Mouse (Mus musculus) heart, embryonic 12.5 days (tissue): ENCODE data around the gene Mrgprg. TPM values are rescaled to one million over a fixed set of nuclear protein-coding genes. Genes with fewer than 3 reads are reported as not detected.

Source experiments
- ATAC-seq: fragments of 200-750 bp; cut with Nextera tagmentation; 2 replicates; pipeline ENCODE4 v1.8.0; 2017; ENCODE audit warnings: moderate TSS enrichment, moderate library complexity; ENCODE audit not compliant: insufficient number of reproducible peaks, low FRiP score
- H3K27ac ChIP-seq: fragments of 300-500 bp; sonication (generic); 2 replicates; pipeline ENCODE4 v1.5.1; 2016; ENCODE audit warnings: mild to moderate bottlenecking, moderate library complexity; ENCODE audit not compliant: poor library complexity, severe bottlenecking
- H3K27me3 ChIP-seq: fragments of 300-500 bp; sonication (generic); replicated peaks from 2 replicates; pipeline ENCODE4 v1.6.1; 2016; ENCODE audit warnings: mild to moderate bottlenecking, moderate library complexity
- H3K36me3 ChIP-seq: fragments of 300-500 bp; sonication (generic); 2 replicates; pipeline ENCODE4 v1.6.1; 2016; ENCODE audit warnings: mild to moderate bottlenecking, moderate library complexity
- H3K4me1 ChIP-seq: fragments of 300-500 bp; sonication (generic); replicated peaks from 2 replicates; pipeline ENCODE4 v1.6.1; 2016; ENCODE audit warnings: mild to moderate bottlenecking
- H3K4me2 ChIP-seq: fragments of 300-500 bp; sonication (generic); 2 replicates; pipeline ENCODE4 v1.6.1; 2016; ENCODE audit warnings: mild to moderate bottlenecking, moderate library complexity
- H3K4me3 ChIP-seq: fragments of 300-500 bp; sonication (generic); 2 replicates; pipeline ENCODE4 v1.5.1; 2016; ENCODE audit warnings: mild to moderate bottlenecking
- H3K9ac ChIP-seq: fragments of 300-500 bp; sonication (generic); 2 replicates; pipeline ENCODE4 v1.6.1; 2016; ENCODE audit warnings: mild to moderate bottlenecking, moderate library complexity
- H3K9me3 ChIP-seq: fragments of 300-500 bp; sonication (generic); replicated peaks from 2 replicates; pipeline ENCODE4 v1.6.1; 2016; ENCODE audit warnings: mild to moderate bottlenecking, moderate library complexity
- WGBS: fragments of 180-500 bp; shearing (Covaris S2); methylation state at CpG from one replicate; pipeline ENCODE4 v1.1.7; 2016; 5-methylcytosine and 5-hydroxymethylcytosine counted together
- polyA plus RNA-seq: library from polyadenylated mRNA; unstranded; fragments of >200 nt; fragmentation: Nextera tagmentation; extraction: Ambion mirVana; gene quantifications from 2 replicates; pipeline ENCODE4 v1.2.1, GENCODE M21; 2016

The Mrgprg gene
- polyA plus RNA-seq, 1 experiment from 2014 or later = not detected

GRCm38 (mm10) chr7:143777375-143777774 lies 10.6 kb upstream of the Mrgprg start:
- Histone ChIP-seq H3K9me3 (no peaks in the 10 kb centered on the region), H3K27ac (no peak overlapping the region)
- no peak for ATAC-seq

DNA sequence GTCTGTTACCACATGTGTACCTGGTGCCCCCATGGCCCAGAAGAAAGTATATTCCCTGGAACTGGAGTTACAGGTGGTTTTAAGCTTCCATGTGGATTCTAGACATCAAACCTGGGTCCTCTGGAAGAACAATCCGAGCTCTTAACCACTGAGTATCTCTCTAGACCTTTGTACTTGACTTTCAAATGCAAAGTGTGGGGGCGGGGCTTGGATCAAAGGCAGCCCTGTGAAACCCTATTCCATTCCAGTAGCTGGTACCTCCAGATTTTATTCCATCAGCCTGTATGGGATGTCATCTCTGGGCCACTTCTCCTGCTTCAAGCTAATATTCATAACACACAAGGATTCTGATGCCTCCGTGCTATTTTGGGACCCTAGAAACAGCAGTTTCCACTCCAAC lies 9.3 kb upstream of the Mrgprg start:
- Histone ChIP-seq H3K27me3 (peaks cover 13% of the 10 kb centered on the region), H3K27ac (no peak overlapping the region), H3K36me3 (peaks cover 9% of the 10 kb centered on the region), H3K9me3 (no peaks in the 10 kb centered on the region), H3K9ac (no peak overlapping the region), H3K4me3 (no peak overlapping the region), H3K4me2 (no peak overlapping the region), H3K4me1 (peaks cover 10% of the 10 kb centered on the region)
- no peak for ATAC-seq
- 33% methylated on average over 3 of the region's 3 CpGs for WGBS

More at GRCm38 (mm10) chr7:143777375-143777774, 10.6 kb upstream of the Mrgprg start:
- WGBS = 15% methylated on average over 2 of the region's 2 CpGs
- Histone ChIP-seq H3K27me3 (peaks cover 14% of the 10 kb centered on the region), H3K36me3 (peaks cover 9% of the 10 kb centered on the region), H3K9ac (no peak overlapping the region), H3K4me2 (no peak overlapping the region), H3K4me3 (no peak overlapping the region), H3K4me1 (peaks cover 10% of the 10 kb centered on the region)

DNA sequence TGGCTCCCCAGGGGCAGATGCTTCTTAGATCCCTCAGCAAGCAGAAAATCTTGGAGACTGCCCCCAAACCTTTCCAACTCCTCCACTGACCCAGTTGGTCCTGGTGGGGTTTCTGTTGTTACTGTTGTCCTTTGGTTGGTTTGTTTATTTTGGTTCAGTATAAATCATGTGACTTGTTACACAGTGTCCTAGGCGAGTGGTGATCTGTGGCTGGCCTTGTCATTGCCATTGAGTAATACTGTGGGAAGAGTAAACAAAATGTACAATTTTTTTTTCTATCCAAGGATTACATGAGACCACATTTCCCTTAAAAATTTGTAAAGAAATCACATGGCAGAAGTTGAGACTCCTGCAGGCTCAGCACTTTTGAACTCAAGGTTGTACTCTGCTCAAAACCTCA lies 2.7 kb upstream of the Mrgprg start:
- ATAC-seq = no peak
- Histone ChIP-seq H3K36me3 (no peaks in the 10 kb centered on the region), H3K9me3 (no peaks in the 10 kb centered on the region), H3K9ac (no peak overlapping the region), H3K27me3 (peaks cover 40% of the 10 kb centered on the region), H3K4me3 (no peak overlapping the region), H3K27ac (no peak overlapping the region), H3K4me1 (no peaks in the 10 kb centered on the region), H3K4me2 (no peak overlapping the region)
- WGBS = 50% methylated on average over 1 of the region's 1 CpGs

DNA sequence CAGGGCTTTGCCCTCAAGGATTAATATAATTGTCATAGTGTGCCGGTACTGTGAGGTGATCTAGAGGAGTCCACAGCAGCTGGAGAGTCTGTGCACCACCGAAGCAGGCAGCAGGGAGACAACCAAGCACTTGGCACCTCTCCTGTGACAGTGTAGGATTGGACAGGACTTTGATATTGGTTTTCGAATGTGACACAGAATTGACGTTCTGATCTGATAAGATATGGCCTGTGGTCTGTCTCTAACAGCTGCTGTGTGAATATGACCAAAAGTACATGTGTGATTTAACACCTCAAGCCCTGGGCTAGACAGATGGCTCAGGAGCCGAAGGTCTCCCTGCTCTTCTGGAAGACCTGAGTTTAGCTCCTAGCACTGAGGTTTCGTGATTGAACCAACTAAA lies 1.5 kb upstream of the Mrgprg start:
- ATAC-seq = no peak
- Histone ChIP-seq H3K4me1 (no peaks in the 10 kb centered on the region), H3K36me3 (no peaks in the 10 kb centered on the region), H3K4me3 (no peak overlapping the region), H3K9ac (no peak overlapping the region), H3K27ac (no peak overlapping the region), H3K4me2 (no peak overlapping the region), H3K27me3 (peaks cover 45% of the 10 kb centered on the region), H3K9me3 (no peaks in the 10 kb centered on the region)
- WGBS = 59% methylated on average over 6 of the region's 6 CpGs

DNA sequence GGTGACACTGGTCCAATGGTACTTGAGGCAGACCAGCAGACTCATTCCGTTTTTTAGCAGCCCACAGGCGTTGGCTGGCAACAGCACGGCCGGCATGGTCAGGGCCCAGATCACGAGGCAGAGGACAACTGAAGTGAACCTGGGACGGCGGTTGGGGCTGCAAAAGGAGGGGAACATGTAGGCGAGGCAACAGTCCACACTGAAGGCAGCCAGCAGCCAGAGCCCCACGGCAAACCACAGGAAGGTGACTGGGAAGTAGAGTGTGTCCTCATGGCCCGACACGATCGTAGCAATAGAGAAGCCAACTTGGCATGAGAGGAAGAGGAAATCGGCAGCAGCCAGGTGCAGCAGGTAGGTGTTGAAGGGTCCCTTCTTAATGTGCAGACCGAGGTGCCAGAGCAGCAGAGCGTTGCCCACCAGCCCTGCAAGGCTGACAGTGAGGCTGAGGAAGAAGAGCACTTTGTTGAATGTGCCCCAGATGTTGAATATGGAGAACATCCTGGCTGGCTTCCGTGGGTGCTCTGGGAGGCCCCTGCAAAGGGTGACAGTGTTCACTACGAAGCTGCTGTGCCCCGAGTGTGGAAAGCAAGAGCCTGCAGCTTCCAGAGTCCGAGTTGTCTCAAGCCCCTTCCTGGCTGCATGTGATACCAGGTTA lies 1.8 kb downstream of the Mrgprg start:
- 71% methylated on average over 19 of the region's 19 CpGs for WGBS
- peaks cover 54% of the 10 kb centered on the region for H3K27me3 ChIP-seq
- H3K4me3 ChIP-seq = no peak overlapping the region
- no peak overlapping the region for H3K4me2 ChIP-seq
- H3K9me3 ChIP-seq = no peaks in the 10 kb centered on the region
- ATAC-seq = no peak
- no peak overlapping the region for H3K27ac ChIP-seq
- no peaks in the 10 kb centered on the region for H3K36me3 ChIP-seq
- no peak overlapping the region for H3K9ac ChIP-seq
- no peaks in the 10 kb centered on the region for H3K4me1 ChIP-seq

- Histone ChIP-seq H3K27me3 (peaks cover 54% of the 10 kb centered on the region), H3K27ac (no peak overlapping the region), H3K36me3 (no peaks in the 10 kb centered on the region), H3K4me1 (no peaks in the 10 kb centered on the region), H3K9me3 (no peaks in the 10 kb centered on the region), H3K4me2 (no peak overlapping the region), H3K4me3 (no peak overlapping the region), H3K9ac (no peak overlapping the region)
- WGBS = 14% methylated on average over 3 of the region's 3 CpGs
- no peak for ATAC-seq
Observed at GRCm38 (mm10) chr7:143763794-143764193, 3.0 kb downstream of the Mrgprg start.

- H3K9me3 ChIP-seq = no peaks in the 10 kb centered on the region
- WGBS = 59% methylated on average over 3 of the region's 3 CpGs
- peaks cover 51% of the 10 kb centered on the region for H3K27me3 ChIP-seq
- peaks cover 15% of the 10 kb centered on the region for H3K4me1 ChIP-seq
- ATAC-seq = no peak
- no peaks in the 10 kb centered on the region for H3K36me3 ChIP-seq
- no peak overlapping the region for H3K4me3 ChIP-seq
- no peak overlapping the region for H3K9ac ChIP-seq
- H3K27ac ChIP-seq = no peak overlapping the region
- H3K4me2 ChIP-seq = no peak overlapping the region
Observed at GRCm38 (mm10) chr7:143758956-143759355, 7.8 kb downstream of the Mrgprg start.

DNA sequence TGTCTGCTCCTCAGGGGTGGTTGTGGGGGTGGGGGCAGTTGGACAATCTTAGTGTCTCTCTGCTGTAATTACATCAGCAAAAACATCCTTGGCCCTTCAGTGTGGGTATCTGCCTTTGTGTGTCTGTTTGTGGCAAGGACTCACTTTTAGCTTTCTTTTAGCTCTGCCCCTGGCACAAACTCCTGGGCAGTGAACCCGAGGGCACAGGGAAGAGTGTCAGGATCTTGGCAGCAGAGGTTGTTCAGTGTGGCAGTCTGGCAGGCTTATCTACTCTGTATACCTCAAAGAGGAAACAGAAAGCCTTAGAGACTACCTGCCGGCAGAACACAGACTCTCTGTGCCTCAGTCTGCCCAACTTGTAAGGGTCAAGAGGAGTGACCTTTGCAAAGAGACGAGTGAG lies 9.1 kb downstream of the Mrgprg start:
- WGBS = 58% methylated on average over 3 of the region's 3 CpGs
- H3K4me2 ChIP-seq = peak overlapping the region; percentile 68; the same call in 1 of the 2 replicates

DNA sequence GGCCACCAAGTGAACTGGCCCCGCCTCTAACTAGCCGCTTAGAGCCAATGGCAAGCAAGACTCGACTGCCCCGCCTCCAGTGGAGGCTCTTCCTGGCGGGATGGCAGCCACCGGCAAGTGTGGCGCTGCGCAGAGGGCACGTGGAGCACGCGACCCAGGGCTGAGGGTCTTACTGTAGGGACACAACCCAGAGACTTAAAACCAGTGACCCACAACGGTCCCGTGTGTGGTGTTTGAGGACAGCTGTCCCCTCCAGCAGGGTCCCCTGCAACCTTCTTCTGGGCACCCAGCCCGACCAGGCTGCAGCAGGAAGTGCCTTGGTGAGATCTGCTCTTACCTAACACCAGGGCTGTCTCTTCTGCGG lies 9.8 kb downstream of the Mrgprg start:
- H3K27me3 ChIP-seq = peaks cover 43% of the 10 kb centered on the region
- H3K4me2 ChIP-seq = peak overlapping the region; percentile 68
- no peak overlapping the region for H3K27ac ChIP-seq
- H3K36me3 ChIP-seq = no peaks in the 10 kb centered on the region
- H3K4me3 ChIP-seq = peak overlapping the region; percentile 35
- H3K4me1 ChIP-seq = peaks cover 22% of the 10 kb centered on the region
- no peaks in the 10 kb centered on the region for H3K9me3 ChIP-seq
- ATAC-seq = peak; percentile 75
- 0 out of 2 replicates have a peak overlapping the region, but pooled peaks have one; percentile 19 for H3K9ac ChIP-seq
- WGBS = 3% methylated on average over 15 of the region's 15 CpGs

More for the DNA sequence above, 9.1 kb downstream of the Mrgprg start:
- H3K36me3 ChIP-seq = no peaks in the 10 kb centered on the region
- no peak for ATAC-seq
- peaks cover 50% of the 10 kb centered on the region for H3K27me3 ChIP-seq
- H3K27ac ChIP-seq = no peak overlapping the region
- H3K9me3 ChIP-seq = no peaks in the 10 kb centered on the region
- H3K4me3 ChIP-seq = no peak overlapping the region
- no peak overlapping the region for H3K9ac ChIP-seq
- H3K4me1 ChIP-seq = peaks cover 15% of the 10 kb centered on the region

- Histone ChIP-seq H3K9ac (peak within 1 kb of the TSS; percentile 24; the same call in 1 of the 2 replicates), H3K9me3 (no peaks in the 10 kb centered on the region), H3K4me1 (peaks cover 28% of the 10 kb centered on the region), H3K4me3 (peak within 1 kb of the TSS; percentile 35), H3K4me2 (peak within 1 kb of the TSS; percentile 68), H3K36me3 (no peaks in the 10 kb centered on the region), H3K27me3 (peaks cover 43% of the 10 kb centered on the region), H3K27ac (no peak within 1 kb of the TSS)
- WGBS = 23% methylated on average over 22 of the region's 22 CpGs
- ATAC-seq = peak; percentile 15
Observed at GRCm38 (mm10) chr7:143756125-143757026, 10.4 kb downstream of the Mrgprg start, which contains the start of gene Osbpl5. Osbpl5 (minus strand) TSS chr7:143756985.

GRCm38 (mm10) chr7:143755357-143756124 lies 11.3 kb downstream of the Mrgprg start:
- Histone ChIP-seq H3K36me3 (no peaks in the 10 kb centered on the region), H3K4me1 (peaks cover 28% of the 10 kb centered on the region), H3K4me3 (no peak overlapping the region), H3K9me3 (no peaks in the 10 kb centered on the region), H3K27ac (no peak overlapping the region), H3K4me2 (no peak overlapping the region), H3K9ac (no peak overlapping the region), H3K27me3 (peaks cover 46% of the 10 kb centered on the region)
- 56% methylated on average over 9 of the region's 9 CpGs for WGBS
- no peak for ATAC-seq
